Mouse (Mus musculus) MEL (cell line): ENCODE results near the gene Oprm1. TPM values are rescaled to one million over a fixed set of nuclear protein-coding genes. Genes with fewer than 3 reads are reported as not detected.

Source experiments
- DNase-seq: peaks from one replicate; pipeline ENCODE4 v3.0.0; 2011; ENCODE audit warnings: low read depth, low spot score
- H3K27ac ChIP-seq: 2 replicates; pipeline ENCODE4 v1.5.1; 2012; ENCODE audit warnings: low read depth, mild to moderate bottlenecking, control low read depth, low read length, moderate library complexity; ENCODE audit not compliant: control insufficient read depth
- H3K27me3 ChIP-seq, 2 experiments: fragments of 150-350 bp in 1 of 2; sonication (generic) in 1 of 2; 2 replicates each; pipeline ENCODE4 v1.6.1; 2012; ENCODE audit warnings: low read length in 2 of 2, mild to moderate bottlenecking in 2 of 2, improper control_type of control experiment in 1 of 2, moderate library complexity in 1 of 2; ENCODE audit not compliant: insufficient read depth in 2 of 2, control insufficient read depth in 1 of 2
- H3K36me3 ChIP-seq, 2 experiments: 2 replicates each; pipeline ENCODE4 v1.6.1; 2012 to 2014; ENCODE audit warnings: low read length in 2 of 2, improper control_type of control experiment in 1 of 2, inconsistent platforms in 1 of 2, mild to moderate bottlenecking in 1 of 2; ENCODE audit not compliant: insufficient read depth in 2 of 2, control insufficient read depth in 1 of 2
- H3K4me1 ChIP-seq, 2 experiments: fragments of 150-350 bp in 1 of 2; sonication (generic) in 1 of 2; 2 replicates each; pipeline ENCODE4 v1.6.1; 2012; ENCODE audit warnings: low read length in 2 of 2, improper control_type of control experiment in 1 of 2, mild to moderate bottlenecking in 1 of 2; ENCODE audit not compliant: insufficient read depth in 2 of 2, control insufficient read depth in 1 of 2
- H3K4me3 ChIP-seq, 2 experiments: fragments of 150-350 bp in 1 of 2; sonication (generic) in 1 of 2; 2 replicates each; pipeline ENCODE4 v1.5.1; 2012; ENCODE audit warnings: low read depth in 2 of 2, low read length in 2 of 2, mild to moderate bottlenecking in 2 of 2, moderate library complexity in 2 of 2, control low read depth in 1 of 2, improper control_type of control experiment in 1 of 2; ENCODE audit not compliant: control insufficient read depth in 1 of 2, insufficient read depth in 1 of 2
- H3K79me2 ChIP-seq: 2 replicates; pipeline ENCODE4 v1.6.1; 2012; ENCODE audit warnings: mild to moderate bottlenecking, low read length, moderate library complexity; ENCODE audit not compliant: control insufficient read depth, poor library complexity, insufficient read depth
- H3K9ac ChIP-seq: 2 replicates; pipeline ENCODE4 v1.6.1; 2012; ENCODE audit warnings: low read depth, mild to moderate bottlenecking, control low read depth, low read length, moderate library complexity; ENCODE audit not compliant: control insufficient read depth, poor library complexity, severe bottlenecking
- H3K9me3 ChIP-seq: fragments of 150-350 bp; sonication (generic); replicated peaks from 2 replicates; pipeline ENCODE4 v1.6.1; 2012; ENCODE audit warnings: mild to moderate bottlenecking, low read length, improper control_type of control experiment, moderate library complexity; ENCODE audit not compliant: insufficient read depth
- CHD2 ChIP-seq: IDR thresholded peaks from 2 replicates; pipeline ENCODE4 v1.6.1; 2011; ENCODE audit warnings: low read length, improper control_type of control experiment
- CTCF ChIP-seq, 3 experiments: IDR thresholded peaks in 2 of 3; conservative IDR thresholded peaks in 1 of 3; 2 replicates each; pipeline ENCODE4 v1.5.1; 2011 to 2012; ENCODE audit warnings: low read length in 3 of 3, low read depth in 2 of 3, mild to moderate bottlenecking in 2 of 3, improper control_type of control experiment in 1 of 3, inconsistent platforms in 1 of 3, mixed read lengths in 1 of 3, moderate library complexity in 1 of 3; ENCODE audit not compliant: control insufficient read depth in 1 of 3, insufficient read depth in 1 of 3, poor library complexity in 1 of 3, severe bottlenecking in 1 of 3
- E2F4 ChIP-seq: IDR thresholded peaks from 2 replicates; pipeline ENCODE4 v1.6.1; 2011; ENCODE audit warnings: low read depth, low read length, improper control_type of control experiment, borderline replicate concordance
- EP300 ChIP-seq, 2 experiments: IDR thresholded peaks; 2 replicates each; pipeline ENCODE4 v1.6.1; 2011; ENCODE audit warnings: improper control_type of control experiment in 2 of 2, low read length in 2 of 2, low read depth in 1 of 2, mild to moderate bottlenecking in 1 of 2
- GABPA ChIP-seq: IDR thresholded peaks from 2 replicates; pipeline ENCODE4 v1.6.1; 2012; ENCODE audit warnings: low read depth, mild to moderate bottlenecking, inconsistent platforms, low read length, improper control_type of control experiment, moderate library complexity
- GATA1 ChIP-seq: IDR thresholded peaks from 2 replicates; pipeline ENCODE4 v1.6.1; 2011; ENCODE audit warnings: low read depth, low read length, improper control_type of control experiment
- JUND ChIP-seq: IDR thresholded peaks from 2 replicates; pipeline ENCODE4 v1.6.1; 2011; ENCODE audit warnings: low read depth, mild to moderate bottlenecking, improper control_type of control experiment, low read length
- KAT2A ChIP-seq: conservative IDR thresholded peaks from 2 replicates; pipeline ENCODE4 v1.6.1; 2012; ENCODE audit warnings: low read depth, low read length, improper control_type of control experiment, inconsistent platforms
- MAFK ChIP-seq: IDR thresholded peaks from 2 replicates; pipeline ENCODE4 v1.6.1; 2011; ENCODE audit warnings: low read depth, mild to moderate bottlenecking, low read length, improper control_type of control experiment, borderline replicate concordance
- MAZ ChIP-seq: IDR thresholded peaks from 2 replicates; pipeline ENCODE4 v1.6.1; 2012; ENCODE audit warnings: low read depth, mild to moderate bottlenecking, inconsistent platforms, low read length, improper control_type of control experiment
- MXI1 ChIP-seq: IDR thresholded peaks from 2 replicates; pipeline ENCODE4 v1.6.1; 2011; ENCODE audit warnings: mild to moderate bottlenecking, low read depth, low read length, improper control_type of control experiment
- NELFE ChIP-seq: IDR thresholded peaks from 2 replicates; pipeline ENCODE4 v1.6.1; 2011; ENCODE audit warnings: low read depth, low read length, improper control_type of control experiment
- POLR2A ChIP-seq, 2 experiments: IDR thresholded peaks; 2 replicates each; pipeline ENCODE4 v1.6.1; 2011 to 2012; ENCODE audit warnings: low read length in 2 of 2, mild to moderate bottlenecking in 2 of 2, control low read depth in 1 of 2, improper control_type of control experiment in 1 of 2, low read depth in 1 of 2, moderate library complexity in 1 of 2; ENCODE audit not compliant: control insufficient read depth in 1 of 2, insufficient read depth in 1 of 2, poor library complexity in 1 of 2
- POLR2AphosphoS5 ChIP-seq: IDR thresholded peaks from 2 replicates; pipeline ENCODE4 v1.6.1; 2012; ENCODE audit warnings: low read depth, borderline replicate concordance, mild to moderate bottlenecking, inconsistent platforms, low read length, moderate library complexity, mixed read lengths
- RAD21 ChIP-seq: IDR thresholded peaks from 2 replicates; pipeline ENCODE4 v1.6.1; 2011; ENCODE audit warnings: mild to moderate bottlenecking, low read depth, low read length, improper control_type of control experiment
- SIN3A ChIP-seq: IDR thresholded peaks from 2 replicates; pipeline ENCODE4 v1.6.1; 2012; ENCODE audit warnings: low read length, improper control_type of control experiment, inconsistent platforms
- TAL1 ChIP-seq: IDR thresholded peaks from 2 replicates; pipeline ENCODE4 v1.6.1; 2012; ENCODE audit warnings: mild to moderate bottlenecking, inconsistent platforms, low read length, moderate library complexity, mixed read lengths
- TBP ChIP-seq: IDR thresholded peaks from 2 replicates; pipeline ENCODE4 v1.8.0; 2011; ENCODE audit warnings: low read depth, low read length, improper control_type of control experiment
- TCF12 ChIP-seq: IDR thresholded peaks from 2 replicates; pipeline ENCODE4 v1.6.1; 2014; ENCODE audit warnings: low read depth, mild to moderate bottlenecking, inconsistent platforms, low read length, improper control_type of control experiment, moderate library complexity
- USF1 ChIP-seq: IDR thresholded peaks from 2 replicates; pipeline ENCODE4 v1.6.1; 2014; ENCODE audit warnings: low read depth, mild to moderate bottlenecking, inconsistent platforms, low read length, improper control_type of control experiment, moderate library complexity
- USF2 ChIP-seq, 2 experiments: IDR thresholded peaks; 2 replicates each; pipeline ENCODE4 v1.6.1; 2011 to 2012; ENCODE audit warnings: improper control_type of control experiment in 2 of 2, low read length in 2 of 2, borderline replicate concordance in 1 of 2, inconsistent platforms in 1 of 2, low read depth in 1 of 2, mild to moderate bottlenecking in 1 of 2; ENCODE audit not compliant: insufficient read depth in 1 of 2
- ZKSCAN1 ChIP-seq: IDR thresholded peaks from 2 replicates; pipeline ENCODE4 v1.6.1; 2012; ENCODE audit warnings: low read depth, mild to moderate bottlenecking, inconsistent platforms, low read length, improper control_type of control experiment, moderate library complexity
- ZMIZ1 ChIP-seq: IDR thresholded peaks from 2 replicates; pipeline ENCODE4 v1.6.1; 2012; ENCODE audit warnings: low read depth, mild to moderate bottlenecking, inconsistent platforms, low read length, improper control_type of control experiment, moderate library complexity
- ZNF384 ChIP-seq: IDR thresholded peaks from 2 replicates; pipeline ENCODE4 v1.6.1; 2012; ENCODE audit warnings: low read depth, mild to moderate bottlenecking, inconsistent platforms, low read length, improper control_type of control experiment
- polyA plus RNA-seq, 2 experiments: library from polyadenylated mRNA; stranded (reverse) in 1 of 2; unstranded in 1 of 2; fragments of >175 nt in 1 of 2; fragments of >200 nt in 1 of 2; gene quantifications; 2 replicates each; pipeline versions ENCODE4 v1.2.1 to v1.2.4; 2012; ENCODE audit warnings: low replicate concordance in 2 of 2, low read depth in 1 of 2; ENCODE audit not compliant: insufficient read length in 2 of 2, insufficient read depth in 1 of 2, missing spikeins in 1 of 2
- total RNA-seq: library from RNA; depleted of rRNA; stranded (reverse); fragments of 300-350 nt; gene quantifications from 2 replicates; pipeline ENCODE4 v1.2.3, GENCODE M21; 2012

Oprm1 gene
- total and polyA plus RNA-seq, 3 experiments, result not detected

DNA sequence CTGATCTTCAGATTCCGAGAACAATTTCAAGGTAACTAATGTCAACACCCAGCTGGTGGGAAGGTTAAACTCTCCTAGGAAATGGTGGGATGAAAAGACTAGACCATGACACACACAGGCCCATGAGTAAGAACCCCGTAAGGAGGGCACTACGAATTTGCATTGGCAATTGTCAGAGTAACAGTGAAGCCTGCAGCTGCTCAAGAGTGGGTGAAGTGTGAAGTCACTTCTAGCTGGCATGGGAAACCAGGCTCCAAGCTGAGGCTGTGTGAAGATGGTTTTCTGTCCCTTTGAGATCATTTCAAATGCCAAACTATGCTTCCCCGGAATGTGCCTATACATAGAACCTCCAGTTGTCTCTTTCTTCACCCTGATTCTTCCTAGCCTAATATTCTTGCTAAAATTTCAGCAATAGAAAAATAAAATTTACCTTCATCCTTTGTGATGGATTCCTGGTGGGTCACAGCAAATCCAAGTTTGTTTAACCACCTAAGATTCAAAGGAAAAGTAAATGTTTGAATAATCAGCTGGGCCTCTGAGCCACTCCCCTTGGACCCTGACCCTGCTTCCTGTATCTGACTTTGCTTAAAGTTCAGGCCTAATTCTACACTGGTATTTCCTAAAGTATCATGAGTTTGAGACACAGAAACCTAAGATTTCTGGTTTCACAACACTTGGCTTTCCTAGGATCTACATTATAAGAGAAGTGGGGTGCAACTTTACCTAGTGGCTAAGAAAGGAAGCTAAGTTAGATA, 178.5 kb downstream of the Oprm1 start:
- no peak for DNase-seq
- Histone ChIP-seq H3K79me2 (no peaks in the 10 kb centered on the region), H3K9me3 (no peaks in the 10 kb centered on the region), H3K9ac (no peak overlapping the region), H3K36me3 (no peaks in the 10 kb centered on the region), H3K27ac (no peak overlapping the region), H3K4me3 (no peak overlapping the region), H3K4me1 (no peaks in the 10 kb centered on the region), H3K27me3 (no peaks in the 10 kb centered on the region)
- TF ChIP-seq ZNF384 (no peak), TBP (no peak), RAD21 (no peak), E2F4 (no peak), SIN3A (no peak), CHD2 (no peak), MAZ (no peak), MXI1 (no peak), USF2 (IDR thresholded peaks at IDR 0.05; ENCODE audit: borderline replicate concordance in 1 of 2, insufficient read depth in 1 of 2, low read depth in 1 of 2, low read length in 2 of 2) (no peak), KAT2A (no peak), GABPA (no peak), TAL1 (no peak), TCF12 (no peak), EP300 (IDR thresholded peaks at IDR 0.05; ENCODE audit: low read depth in 1 of 2, low read length in 2 of 2) (no peak), GATA1 (no peak)

GRCm38 (mm10) chr10:6953115-6953514, 194.8 kb downstream of the Oprm1 start:
- no peak for DNase-seq

More at GRCm38 (mm10) chr10:6953115-6953514, 194.8 kb downstream of the Oprm1 start:
- Histone ChIP-seq H3K79me2 (no peaks in the 10 kb centered on the region), H3K36me3 (no peaks in the 10 kb centered on the region), H3K9ac (no peak overlapping the region), H3K27me3 (no peaks in the 10 kb centered on the region), H3K4me3 (no peak overlapping the region), H3K4me1 (no peaks in the 10 kb centered on the region), H3K27ac (no peak overlapping the region), H3K9me3 (no peaks in the 10 kb centered on the region)
- TF ChIP-seq ZMIZ1 (no peak), SIN3A (no peak), TCF12 (no peak), ZKSCAN1 (no peak), CTCF (IDR thresholded peaks at IDR 0.05 in 2 of 3, conservative IDR thresholded peaks at IDR 0.05 in 1 of 3; ENCODE audit: control insufficient read depth in 1 of 3, insufficient read depth in 1 of 3, low read depth in 2 of 3, low read length in 3 of 3, poor library complexity in 1 of 3, severe bottlenecking in 1 of 3) (no peak), GATA1 (no peak), USF2 (IDR thresholded peaks at IDR 0.05; ENCODE audit: borderline replicate concordance in 1 of 2, insufficient read depth in 1 of 2, low read depth in 1 of 2, low read length in 2 of 2) (no peak), USF1 (no peak), NELFE (no peak), JUND (no peak), POLR2AphosphoS5 (no peak), ZNF384 (no peak), POLR2A (IDR thresholded peaks at IDR 0.05; ENCODE audit: control insufficient read depth in 1 of 2, insufficient read depth in 1 of 2, low read depth in 1 of 2, low read length in 2 of 2, poor library complexity in 1 of 2) (no peak), MAFK (no peak), TAL1 (no peak), CHD2 (no peak)
